Mouse (Mus musculus): Measurements from ENCODE around the gene Znrd1as. TPM values are rescaled to one million over a fixed set of nuclear protein-coding genes. Genes with fewer than 3 reads are reported as not detected.

Znrd1as gene
- polyA plus RNA-seq, 1 experiment = 5.4 TPM

DNA sequence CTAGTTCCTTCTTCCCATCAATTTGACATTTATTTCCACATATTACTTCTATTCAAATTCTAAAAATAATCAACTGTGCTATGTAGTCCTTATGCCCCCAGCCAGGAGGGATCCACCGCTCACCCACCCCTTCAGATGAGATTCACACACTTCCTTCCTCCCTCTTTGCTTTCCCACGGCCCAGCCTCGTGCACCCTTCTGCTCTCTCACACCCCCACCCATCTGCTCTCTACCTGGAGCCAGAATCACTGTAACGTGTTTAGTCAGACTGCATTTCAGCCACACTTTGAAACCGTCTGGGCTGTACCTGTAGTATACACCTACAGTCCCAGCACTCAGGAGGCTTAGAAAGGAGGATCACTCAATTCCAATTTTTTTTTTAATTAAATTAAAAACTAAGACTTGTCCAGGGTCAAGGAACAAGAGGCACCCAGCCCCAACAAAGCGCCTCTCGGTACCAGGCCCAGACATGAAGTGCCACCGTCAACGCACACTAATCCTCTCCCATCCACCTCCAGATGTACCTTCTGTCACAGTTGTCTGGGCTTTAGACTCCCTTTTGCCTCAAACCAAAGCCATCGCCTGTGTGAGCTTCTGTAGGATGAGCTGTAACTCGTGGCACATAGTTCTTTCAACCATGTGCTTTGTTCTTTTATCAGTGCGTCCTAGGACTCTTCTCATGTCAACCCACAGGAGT, 29.0 kb upstream of the Znrd1as start:
- TF ChIP-seq POLR2A (IDR thresholded peaks at IDR 0.05; ENCODE audit: extremely low read depth, insufficient read depth, low read length) (no peak), CTCF (IDR thresholded peaks at IDR 0.05; ENCODE audit: extremely low read depth, insufficient read depth, low read length) (no peak)
- Histone ChIP-seq H3K27ac (ENCODE audit: insufficient read depth, low read length) (no peak overlapping the region), H3K4me3 (ENCODE audit: insufficient read depth, low read length) (no peak overlapping the region), H3K4me1 (ENCODE audit: control insufficient read depth, insufficient read depth, low read length) (peaks cover 1% of the 10 kb centered on the region; the same call in 1 of the 2 replicates)

DNA sequence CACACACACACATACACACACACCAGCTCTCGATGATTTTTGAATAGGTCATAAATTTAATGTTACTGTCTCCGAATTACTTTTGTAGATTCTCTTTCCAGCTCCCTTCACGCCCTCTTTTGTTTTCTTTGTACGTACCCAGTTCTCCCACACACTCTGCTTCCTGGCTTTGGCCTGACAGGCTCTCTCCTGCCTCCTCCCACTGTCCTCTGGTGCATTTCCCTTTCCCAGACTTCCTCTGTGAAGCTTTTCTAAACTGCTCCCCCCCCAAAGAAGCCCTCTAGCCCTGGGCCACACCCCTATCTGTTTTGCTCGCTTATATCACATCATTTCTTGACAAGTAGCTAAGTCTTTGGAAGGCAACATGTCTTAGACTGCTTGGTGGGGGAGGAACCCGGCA, 28.2 kb upstream of the Znrd1as start:
- Histone ChIP-seq H3K4me1 (ENCODE audit: control insufficient read depth, insufficient read depth, low read length) (peaks cover 1% of the 10 kb centered on the region; the same call in 1 of the 2 replicates), H3K27ac (ENCODE audit: insufficient read depth, low read length) (no peak overlapping the region), H3K4me3 (ENCODE audit: insufficient read depth, low read length) (no peak overlapping the region)
- no peak for TF ChIP-seq POLR2A (IDR thresholded peaks at IDR 0.05; ENCODE audit: extremely low read depth, insufficient read depth, low read length)
- no peak for TF ChIP-seq CTCF (IDR thresholded peaks at IDR 0.05; ENCODE audit: extremely low read depth, insufficient read depth, low read length)

DNA sequence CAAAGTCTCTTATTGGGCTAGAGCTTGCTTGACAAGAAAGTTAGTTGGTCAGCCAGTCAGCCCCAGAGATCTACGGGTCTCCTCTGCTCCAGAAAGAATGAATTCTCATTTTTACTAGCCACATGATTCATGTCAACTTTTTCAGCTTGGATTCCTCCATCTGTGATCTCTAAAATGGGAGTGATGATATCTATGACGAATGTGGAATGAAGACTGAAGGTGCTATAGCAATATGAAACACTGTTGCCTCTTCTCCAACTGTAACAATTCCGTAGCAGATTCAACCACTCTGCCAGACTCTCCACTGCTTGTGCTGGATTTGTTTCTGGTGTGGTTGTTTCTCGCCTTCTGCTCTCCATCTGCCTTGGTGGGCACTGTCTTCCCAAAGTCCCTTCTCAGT, 27.3 kb upstream of the Znrd1as start:
- Histone ChIP-seq H3K27ac (ENCODE audit: insufficient read depth, low read length) (no peak overlapping the region), H3K4me3 (ENCODE audit: insufficient read depth, low read length) (no peak overlapping the region), H3K4me1 (ENCODE audit: control insufficient read depth, insufficient read depth, low read length) (peaks cover 1% of the 10 kb centered on the region; the same call in 1 of the 2 replicates)
- TF ChIP-seq CTCF (IDR thresholded peaks at IDR 0.05; ENCODE audit: extremely low read depth, insufficient read depth, low read length) (no peak), POLR2A (IDR thresholded peaks at IDR 0.05; ENCODE audit: extremely low read depth, insufficient read depth, low read length) (no peak)

DNA sequence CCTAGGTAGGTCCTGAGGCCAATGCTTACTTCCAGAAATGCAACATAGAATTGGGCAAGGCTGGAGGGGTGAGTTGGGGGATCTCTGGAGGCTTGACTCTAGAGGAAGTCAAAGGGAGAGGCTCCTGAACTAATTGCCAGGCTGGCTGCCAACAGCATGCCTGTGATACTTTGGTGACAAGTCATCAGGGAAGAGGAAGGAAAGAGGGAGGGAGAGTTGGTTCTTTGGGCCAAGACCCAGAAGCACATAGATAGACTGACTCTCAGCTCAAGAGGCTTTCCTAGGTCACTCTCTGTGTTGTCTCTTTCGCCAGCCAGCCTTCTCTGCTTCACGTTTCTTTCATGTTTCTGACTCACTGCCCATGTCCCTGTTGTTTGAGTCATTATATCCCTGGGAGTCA, 26.6 kb upstream of the Znrd1as start:
- TF ChIP-seq POLR2A (IDR thresholded peaks at IDR 0.05; ENCODE audit: extremely low read depth, insufficient read depth, low read length) (no peak), CTCF (IDR thresholded peaks at IDR 0.05; ENCODE audit: extremely low read depth, insufficient read depth, low read length) (no peak)
- Histone ChIP-seq H3K4me3 (ENCODE audit: insufficient read depth, low read length) (no peak overlapping the region), H3K4me1 (ENCODE audit: control insufficient read depth, insufficient read depth, low read length) (peaks cover 1% of the 10 kb centered on the region; the same call in 1 of the 2 replicates), H3K27ac (ENCODE audit: insufficient read depth, low read length) (no peak overlapping the region)

DNA sequence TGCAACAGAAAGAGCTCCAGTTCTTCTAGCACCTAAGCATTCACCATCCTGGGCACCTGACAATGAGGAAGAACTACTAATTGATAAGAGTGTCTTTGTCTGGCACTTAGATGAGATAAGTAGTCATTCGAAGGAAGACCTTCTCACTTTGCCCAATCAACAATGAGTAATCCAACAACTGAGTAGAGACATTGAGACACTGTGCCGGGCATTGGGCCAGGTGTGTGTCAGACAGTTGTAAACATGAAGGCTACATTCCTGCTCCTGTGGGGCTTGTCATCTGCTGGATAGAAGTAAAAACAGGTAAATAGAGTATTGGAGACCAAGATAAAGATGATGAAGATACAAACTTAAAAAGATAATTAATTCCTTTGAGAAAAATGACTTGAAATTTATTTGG, 20.3 kb upstream of the Znrd1as start:
- no peak overlapping the region for H3K27ac ChIP-seq (ENCODE audit: insufficient read depth, low read length)
- no peak for TF ChIP-seq CTCF (IDR thresholded peaks at IDR 0.05; ENCODE audit: extremely low read depth, insufficient read depth, low read length)
- no peak for TF ChIP-seq POLR2A (IDR thresholded peaks at IDR 0.05; ENCODE audit: extremely low read depth, insufficient read depth, low read length)
- H3K4me1 ChIP-seq (ENCODE audit: control insufficient read depth, insufficient read depth, low read length) = no peaks in the 10 kb centered on the region
- H3K4me3 ChIP-seq (ENCODE audit: insufficient read depth, low read length) = no peak overlapping the region

DNA sequence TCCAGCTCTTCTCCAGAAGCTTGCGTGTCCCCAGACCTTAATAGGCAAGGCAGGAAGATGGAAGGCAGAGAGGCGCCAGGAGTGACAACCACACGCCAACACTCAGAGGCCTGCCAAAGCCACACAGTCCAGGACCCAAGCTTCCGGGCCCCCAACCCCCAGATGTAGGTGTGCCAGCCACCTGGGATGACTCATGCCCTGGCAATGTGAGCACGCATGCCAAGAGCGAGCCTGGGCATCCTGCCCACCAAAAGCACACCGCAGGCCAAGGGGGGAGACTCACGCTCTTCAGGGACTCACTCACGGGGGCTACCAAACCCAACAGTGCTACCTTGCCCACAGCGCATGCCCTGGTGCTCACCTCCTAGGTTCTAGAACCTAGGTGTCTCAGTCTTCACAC, 16.0 kb upstream of the Znrd1as start:
- peak overlapping the region; percentile 17 for H3K27ac ChIP-seq (ENCODE audit: insufficient read depth, low read length)
- TF ChIP-seq POLR2A (IDR thresholded peaks at IDR 0.05; ENCODE audit: extremely low read depth, insufficient read depth, low read length) = no peak; the same call in 1 of the 2 replicates
- H3K4me1 ChIP-seq (ENCODE audit: control insufficient read depth, insufficient read depth, low read length) = 0 out of 2 replicates have a peak, but pooled peaks cover under 1% of the 10 kb centered on the region
- peak overlapping the region; percentile 34 for H3K4me3 ChIP-seq (ENCODE audit: insufficient read depth, low read length)

DNA sequence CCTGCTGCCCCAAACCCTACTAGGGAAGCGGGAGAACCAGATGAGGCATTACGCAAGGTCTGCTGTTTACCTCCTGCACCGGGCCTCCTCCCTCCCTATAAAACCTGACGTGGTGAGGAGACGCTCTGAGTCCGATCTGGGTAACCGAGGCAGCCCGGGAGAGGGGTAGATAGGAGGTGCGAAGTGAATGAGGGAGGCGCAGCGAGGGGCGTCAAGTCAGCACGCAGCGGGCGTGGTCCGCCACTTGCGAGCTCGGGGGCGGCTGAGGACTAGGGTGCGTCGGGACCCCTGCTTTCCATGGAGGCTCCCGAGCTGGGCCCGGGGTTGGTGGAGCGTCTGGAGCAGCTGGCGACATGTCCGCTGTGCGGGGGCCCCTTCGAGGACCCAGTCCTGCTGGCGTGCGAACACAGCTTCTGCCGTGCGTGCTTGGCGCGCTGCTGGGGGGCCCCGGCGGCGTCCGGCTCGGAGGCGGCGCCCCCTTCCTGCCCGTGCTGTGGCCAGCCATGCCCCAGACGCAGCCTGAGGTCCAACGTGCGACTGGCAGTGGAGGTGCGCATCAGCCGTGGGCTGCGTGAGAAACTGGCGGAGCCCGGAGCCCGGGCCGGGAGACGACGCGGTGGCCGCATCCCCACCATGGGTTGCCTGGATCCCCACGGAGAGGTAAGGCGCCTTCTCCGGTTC, 15.5 kb upstream of the Znrd1as start, which contains the start of gene Rnf39:
Rnf39 (plus strand) TSS at position 128 of the 681 bp plus-strand sequence.
- peak within 1 kb of the TSS; percentile 34 for H3K4me3 ChIP-seq (ENCODE audit: insufficient read depth, low read length)
- peak; percentile 61; the same call in 1 of the 2 replicates for TF ChIP-seq POLR2A (IDR thresholded peaks at IDR 0.05; ENCODE audit: extremely low read depth, insufficient read depth, low read length)
- no peak for TF ChIP-seq CTCF (IDR thresholded peaks at IDR 0.05; ENCODE audit: extremely low read depth, insufficient read depth, low read length)
- peak within 1 kb of the TSS; percentile 17 for H3K27ac ChIP-seq (ENCODE audit: insufficient read depth, low read length)
- H3K4me1 ChIP-seq (ENCODE audit: control insufficient read depth, insufficient read depth, low read length) = 0 out of 2 replicates have a peak, but pooled peaks cover 2% of the 10 kb centered on the region

DNA sequence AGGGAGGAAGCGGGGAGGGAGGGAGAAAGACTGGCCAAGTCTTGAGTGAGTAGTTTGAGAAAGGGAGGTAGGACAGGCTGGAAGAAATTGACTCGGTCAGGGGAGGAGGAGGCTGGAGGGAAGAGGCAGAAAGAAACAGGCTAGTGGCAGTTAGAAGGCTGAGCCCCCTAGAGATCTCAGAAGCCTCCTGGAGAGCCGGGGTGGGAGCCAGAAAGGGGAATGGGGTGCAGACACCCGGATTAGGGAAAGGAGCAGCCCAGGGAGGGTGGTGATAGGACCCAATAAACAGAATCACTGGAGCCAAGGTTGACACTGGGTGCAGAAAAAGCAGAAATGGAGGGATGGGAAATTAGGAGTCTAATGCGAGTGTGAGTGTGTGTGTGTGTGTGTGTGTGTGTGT, 14.7 kb upstream of the Znrd1as start:
- Histone ChIP-seq H3K27ac (ENCODE audit: insufficient read depth, low read length) (peak overlapping the region; percentile 17; the same call in 1 of the 2 replicates), H3K4me1 (ENCODE audit: control insufficient read depth, insufficient read depth, low read length) (0 out of 2 replicates have a peak, but pooled peaks cover 2% of the 10 kb centered on the region), H3K4me3 (ENCODE audit: insufficient read depth, low read length) (peak overlapping the region; percentile 34)
- no peak for TF ChIP-seq POLR2A (IDR thresholded peaks at IDR 0.05; ENCODE audit: extremely low read depth, insufficient read depth, low read length)
- TF ChIP-seq CTCF (IDR thresholded peaks at IDR 0.05; ENCODE audit: extremely low read depth, insufficient read depth, low read length) = no peak

DNA sequence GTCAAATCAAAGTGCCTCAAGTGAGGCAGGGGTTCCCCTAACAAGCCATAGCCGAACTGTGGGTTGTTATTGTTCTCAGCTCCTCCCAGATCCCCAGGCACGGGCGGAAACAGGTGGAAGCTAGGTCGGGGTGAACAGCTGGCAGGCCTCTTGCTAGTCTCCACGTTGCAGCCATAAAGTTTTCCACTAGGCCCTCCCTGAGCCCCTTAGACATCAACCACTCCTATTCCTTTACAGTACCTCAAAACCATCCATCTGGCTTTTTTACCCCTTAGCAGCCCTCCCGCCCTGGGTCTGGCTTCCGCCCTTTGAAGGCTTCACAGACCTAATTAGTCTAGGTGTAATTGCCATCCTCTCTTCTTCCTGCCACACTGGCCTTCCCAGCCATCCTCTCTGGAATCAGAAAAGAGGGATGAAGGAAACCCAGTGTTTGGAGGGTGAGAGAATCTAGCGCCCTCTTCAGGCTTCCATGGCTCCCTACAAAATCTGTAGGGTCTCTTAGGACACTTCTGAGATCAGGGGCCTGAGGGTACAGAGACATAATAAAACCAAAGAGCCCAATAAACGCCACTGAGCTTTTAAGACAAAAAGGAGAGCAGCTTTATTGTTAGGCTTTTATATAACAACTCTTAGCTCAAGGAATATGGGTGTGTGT, 14.1 kb upstream of the Znrd1as start:
- TF ChIP-seq POLR2A (IDR thresholded peaks at IDR 0.05; ENCODE audit: extremely low read depth, insufficient read depth, low read length) (no peak), CTCF (IDR thresholded peaks at IDR 0.05; ENCODE audit: extremely low read depth, insufficient read depth, low read length) (peak; percentile 23; the same call in 1 of the 2 replicates)
- H3K4me1 ChIP-seq (ENCODE audit: control insufficient read depth, insufficient read depth, low read length) = 0 out of 2 replicates have a peak, but pooled peaks cover 2% of the 10 kb centered on the region
- no peak overlapping the region for H3K27ac ChIP-seq (ENCODE audit: insufficient read depth, low read length)
- peak overlapping the region; percentile 34 for H3K4me3 ChIP-seq (ENCODE audit: insufficient read depth, low read length)

All from cortical plate, adult 2 months (tissue).